Mouse (Mus musculus) left cerebral cortex, postnatal 10 days (tissue): Measurements from ENCODE around the gene Abraxas2. TPM values are rescaled to one million over a fixed set of nuclear protein-coding genes. Genes with fewer than 3 reads are reported as not detected.

ENCODE experiments used
- DNase-seq, 2 experiments: peaks; one replicate each; pipeline ENCODE4 v3.0.0; 2021 to 2022; ENCODE audit warnings: low spot score in 2 of 2, mixed read lengths in 1 of 2; ENCODE audit errors: extremely low spot score in 1 of 2
- intact Hi-C: fragments of 180-260 bp; cut with DNase I; formaldehyde crosslinking; loops from one replicate; pipeline ENCODE4 v1.15.1; 2025
- total RNA-seq, 2 experiments: library from RNA; stranded (reverse); gene quantifications; 2 replicates each; pipeline ENCODE4 v1.2.3; 2021

Abraxas2 gene
- total RNA-seq, 2 experiments from 2014 or later, result 23.8 to 27.6 TPM

DNA sequence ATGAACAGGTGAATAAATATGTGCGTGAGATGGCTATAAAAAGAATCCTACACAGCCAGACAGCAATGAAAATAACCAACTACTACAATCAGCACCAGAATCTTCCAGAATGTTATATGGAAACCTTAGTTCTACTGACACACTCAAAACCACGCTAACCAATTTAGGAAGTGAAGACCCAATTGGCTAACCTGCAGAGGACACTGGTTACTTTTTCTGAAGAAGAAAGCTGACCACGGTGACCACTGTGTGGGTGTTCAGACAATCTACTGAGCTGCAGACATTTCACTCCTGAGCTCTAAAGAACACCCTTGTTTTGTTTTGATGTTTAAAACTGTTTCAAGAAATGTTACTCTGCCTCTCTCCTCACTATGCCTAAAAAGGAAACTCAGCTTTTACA, 15.9 kb upstream of the Abraxas2 start:
- intact Hi-C loops, result no loop called here
- no peak for DNase-seq

DNA sequence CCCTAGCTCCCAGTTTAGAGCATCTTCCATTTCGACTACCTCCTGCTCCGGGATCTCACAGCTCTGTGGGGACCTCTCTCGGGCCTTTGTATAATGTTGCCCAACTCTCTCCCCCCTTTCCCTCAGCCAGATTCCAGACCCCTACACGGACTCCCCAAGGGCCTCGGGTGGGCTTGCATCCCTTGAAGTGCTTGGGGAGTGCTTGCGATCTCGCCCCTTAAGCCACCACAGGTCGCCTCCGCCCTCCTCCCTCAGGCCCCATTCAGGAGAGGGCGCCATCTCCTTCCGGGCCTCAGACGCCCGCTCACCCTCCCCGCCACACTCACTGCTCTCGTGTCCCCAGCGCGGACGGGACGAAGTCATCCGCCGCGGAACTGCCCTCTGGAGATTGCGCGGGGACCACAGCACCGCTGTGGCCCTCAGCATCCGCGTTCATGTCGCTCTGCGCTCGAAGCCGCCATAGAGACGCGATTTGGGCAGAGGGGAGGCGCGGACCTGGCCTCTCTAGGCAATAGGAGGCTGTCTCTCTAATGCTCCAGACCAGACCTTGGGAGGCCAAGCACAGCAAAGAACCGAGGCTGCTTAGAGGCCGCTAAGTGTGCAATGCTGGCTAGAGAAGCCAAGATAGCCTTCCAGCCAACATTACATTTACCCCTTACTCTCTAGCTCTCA, 6.7 kb upstream of the Abraxas2 start, which contains the start of gene Eef1akmt2:
Eef1akmt2 (minus strand) TSS at position 501 of the 672 bp plus-strand sequence.
- intact Hi-C loops, result loop anchor here (5.0 kb wide), 1 partner anchor 195 kb away; no protein-coding TSS in a partner anchor
- peak; percentile 81 to 88 for DNase-seq

DNA sequence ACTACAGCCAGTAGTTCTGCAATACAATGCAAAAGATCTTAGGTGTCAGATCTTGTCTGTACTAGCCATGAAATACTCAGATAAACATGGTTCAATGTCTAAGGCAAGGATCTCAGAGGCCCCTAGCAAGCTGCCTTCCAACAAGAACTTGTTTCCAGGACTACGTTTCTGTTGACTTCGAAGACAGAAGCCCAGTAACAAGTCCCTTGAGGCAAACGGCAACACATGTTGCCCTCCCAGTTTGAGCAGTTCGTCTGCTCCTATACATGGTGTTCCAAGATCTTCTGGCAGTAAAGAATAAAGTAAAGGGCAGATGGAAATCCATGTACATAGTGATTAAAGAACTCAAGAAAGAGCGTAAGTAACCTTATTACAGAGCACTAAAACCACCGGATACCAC, 5.7 kb upstream of the Abraxas2 start:
- intact Hi-C loops, result loop anchor here (5.0 kb wide), 1 partner anchor 196 kb away; no protein-coding TSS in a partner anchor
- no peak for DNase-seq

DNA sequence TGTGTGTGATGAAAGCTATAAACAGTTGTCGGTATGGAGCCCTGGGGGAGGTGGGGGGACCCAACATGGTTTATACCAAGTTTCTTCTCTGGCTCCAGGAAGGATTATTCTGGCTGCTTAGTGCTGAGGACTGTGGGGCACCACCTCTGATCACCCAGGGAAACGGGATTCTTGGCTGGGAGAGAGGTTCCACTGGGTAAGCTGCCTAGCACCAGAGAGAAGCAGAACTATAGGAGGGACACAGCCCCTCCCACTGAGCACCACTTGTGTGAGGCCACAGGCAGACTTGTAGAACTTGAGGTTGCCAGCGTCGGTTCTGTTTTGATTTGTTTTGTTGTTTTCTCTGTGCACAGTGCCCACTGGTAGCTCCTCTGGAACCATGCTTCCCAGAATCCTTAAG, 5.1 kb upstream of the Abraxas2 start:
- peak; percentile 27 to 39 for DNase-seq
- intact Hi-C loops, result loop anchor here (5.0 kb wide), 1 partner anchor 197 kb away; no protein-coding TSS in a partner anchor

DNA sequence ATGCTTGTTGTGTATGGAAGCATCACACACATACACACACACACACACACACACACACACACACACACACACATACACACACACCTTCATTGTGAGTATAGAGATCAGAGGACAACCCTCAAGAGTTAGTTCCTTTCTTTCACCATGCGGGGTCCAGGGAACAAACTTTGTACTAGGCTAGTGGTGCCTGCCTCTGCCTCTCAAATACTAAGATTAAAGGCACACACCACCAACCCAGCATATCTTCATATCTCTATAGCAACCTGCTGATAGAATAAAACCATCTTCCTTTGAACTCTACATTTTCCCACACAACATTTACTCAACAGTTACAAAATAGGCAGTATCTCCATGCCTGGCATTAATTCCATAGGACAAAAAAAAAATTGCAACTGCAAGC, 2.9 kb upstream of the Abraxas2 start:
- DNase-seq, result no peak
- intact Hi-C loops, result no loop called here

DNA sequence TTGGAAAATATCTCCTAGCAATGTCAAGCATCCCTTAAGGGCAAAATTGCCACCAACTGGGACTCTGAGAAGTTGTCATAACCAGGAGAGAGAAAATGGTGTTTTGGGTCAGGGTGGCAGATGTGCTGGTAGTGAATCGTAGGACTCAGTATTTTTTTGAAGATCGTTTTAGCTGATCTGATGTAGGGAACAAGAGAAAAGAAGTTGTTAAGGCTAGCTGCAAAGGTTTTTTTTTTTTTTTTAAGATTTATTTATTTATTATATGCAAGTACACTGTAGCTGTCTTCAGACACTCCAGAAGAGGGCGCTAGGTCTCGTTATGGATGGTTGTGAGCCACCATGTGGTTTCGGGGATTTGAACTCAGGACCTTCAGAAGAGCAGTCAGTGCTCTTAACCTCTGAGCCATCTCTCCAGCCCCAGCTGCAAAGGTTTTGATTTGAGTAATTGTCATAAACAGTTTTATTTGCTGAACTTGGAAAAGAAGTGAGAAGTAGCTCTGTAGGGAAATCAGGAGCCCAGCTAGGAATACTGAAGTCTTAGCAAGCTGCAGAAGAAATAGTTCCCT, 899 bp upstream of the Abraxas2 start:
- intact Hi-C loops, result no loop called here
- DNase-seq, result no peak

DNA sequence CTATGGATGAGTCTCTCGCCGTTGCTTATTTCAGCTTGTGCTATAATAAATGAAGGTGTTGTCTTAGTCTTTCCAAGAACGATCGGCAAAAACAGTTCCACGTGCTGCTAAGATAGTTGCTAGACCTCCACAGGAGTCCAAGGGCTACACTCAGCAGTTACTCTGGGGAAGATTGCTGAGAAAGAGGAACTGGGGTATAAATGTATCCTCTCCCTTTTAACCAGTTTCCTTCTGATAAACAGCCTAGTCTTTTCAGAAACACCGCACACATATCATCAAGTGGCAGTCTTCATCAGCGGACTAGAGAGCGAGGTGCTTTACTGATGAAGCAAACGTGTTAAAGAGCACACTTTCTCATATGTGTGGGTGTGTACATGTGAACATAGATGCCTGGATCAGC, 7.3 kb downstream of the Abraxas2 start:
- no peak for DNase-seq
- intact Hi-C loops, result no loop called here

DNA sequence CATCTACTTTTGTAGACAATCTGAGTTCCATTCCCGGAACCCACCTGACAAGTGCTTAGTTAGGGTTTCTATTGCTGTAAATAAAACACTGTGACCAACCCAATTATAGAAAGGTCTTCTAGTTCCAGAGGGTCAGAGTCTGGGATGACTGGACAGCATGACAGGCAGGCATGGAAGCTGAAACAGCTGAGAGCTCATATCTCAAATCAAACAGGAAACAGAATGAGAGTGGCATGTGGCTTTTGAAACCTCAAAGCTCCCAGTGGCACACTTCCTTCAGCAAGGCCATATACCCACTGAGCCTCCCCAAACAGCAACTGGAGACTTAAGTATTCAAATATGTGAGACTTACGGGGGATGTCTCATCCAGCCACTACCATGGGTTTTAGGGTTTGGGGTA, 14.0 kb downstream of the Abraxas2 start:
- DNase-seq, result no peak
- intact Hi-C loops, result no loop called here

DNA sequence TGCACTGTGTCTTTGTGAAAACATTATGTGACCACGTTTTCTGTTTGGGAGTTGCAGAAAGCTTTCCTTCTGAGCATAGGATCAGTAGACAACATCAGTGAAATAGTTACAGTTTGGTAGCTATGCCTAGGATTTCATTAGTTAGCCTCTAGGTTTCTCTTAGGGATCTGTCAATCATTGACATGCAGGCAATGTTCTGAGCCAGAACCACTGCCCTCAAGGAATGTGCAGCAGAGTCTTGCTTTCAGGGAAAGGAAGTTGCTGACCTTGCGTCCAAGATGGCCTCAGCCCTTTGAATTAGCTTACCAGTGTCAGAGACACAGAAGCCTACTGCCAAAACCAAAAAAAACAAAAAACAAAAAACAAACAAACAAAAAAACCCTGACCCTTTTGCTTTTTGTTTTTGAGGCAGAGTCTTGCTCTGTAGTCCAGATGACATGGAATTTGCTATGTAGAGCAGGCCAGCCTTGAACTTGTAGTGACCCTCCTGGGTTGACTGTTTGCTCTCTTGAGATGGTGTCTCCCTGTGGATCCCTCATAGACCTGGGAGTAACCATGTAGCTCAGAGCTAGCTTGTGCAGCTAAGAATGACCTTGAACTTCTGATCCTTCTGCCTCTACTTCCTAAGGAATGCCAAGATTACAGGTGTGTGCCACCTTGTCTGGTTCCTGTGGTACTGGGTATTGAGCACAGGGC, 16.5 kb downstream of the Abraxas2 start:
- intact Hi-C loops, result no loop called here
- DNase-seq, result no peak

DNA sequence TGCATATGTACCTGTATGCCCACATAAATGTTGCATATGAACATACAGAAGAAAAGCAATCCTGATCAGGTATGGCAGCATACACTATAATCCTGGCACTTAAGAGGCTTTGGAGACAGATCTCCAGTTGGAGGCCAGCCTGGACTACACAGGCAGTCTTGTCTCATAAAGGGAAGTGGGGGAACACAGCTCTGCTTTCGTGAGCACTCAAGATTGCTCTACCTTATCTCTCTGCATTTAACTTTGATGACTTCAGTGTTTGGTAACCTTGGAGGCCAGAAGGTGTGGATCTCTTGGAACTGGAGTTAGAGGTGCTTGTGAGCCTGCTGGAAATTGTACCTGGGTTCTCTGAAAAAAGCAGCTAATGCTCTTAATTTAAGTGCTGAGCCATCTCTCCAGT, 21.3 kb downstream of the Abraxas2 start:
- DNase-seq, result no peak
- intact Hi-C loops, result loop anchor here (5.0 kb wide), 1 partner anchor 122 kb away; no protein-coding TSS in a partner anchor

DNA sequence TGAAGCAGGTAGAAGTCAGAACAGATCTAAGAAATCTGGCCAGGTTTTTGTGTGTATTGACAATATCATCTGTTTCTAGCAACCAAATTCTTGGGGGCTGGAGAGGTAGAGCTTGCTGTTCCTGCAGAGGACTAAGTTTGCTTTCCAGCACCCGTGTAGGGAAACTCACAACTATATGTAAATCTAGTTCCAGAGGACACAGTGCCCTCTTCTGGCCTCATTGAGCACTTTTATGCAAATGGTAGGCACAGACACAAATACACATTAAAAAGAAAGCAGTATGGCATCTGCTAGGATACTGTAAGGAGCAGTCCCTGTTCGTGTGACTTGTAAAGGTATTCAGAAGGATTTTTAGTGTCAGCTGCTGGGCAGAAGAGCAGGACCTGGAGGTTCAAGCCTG, 23.3 kb downstream of the Abraxas2 start:
- intact Hi-C loops, result loop anchor here (5.0 kb wide), 1 partner anchor 120 kb away; no protein-coding TSS in a partner anchor
- no peak for DNase-seq

DNA sequence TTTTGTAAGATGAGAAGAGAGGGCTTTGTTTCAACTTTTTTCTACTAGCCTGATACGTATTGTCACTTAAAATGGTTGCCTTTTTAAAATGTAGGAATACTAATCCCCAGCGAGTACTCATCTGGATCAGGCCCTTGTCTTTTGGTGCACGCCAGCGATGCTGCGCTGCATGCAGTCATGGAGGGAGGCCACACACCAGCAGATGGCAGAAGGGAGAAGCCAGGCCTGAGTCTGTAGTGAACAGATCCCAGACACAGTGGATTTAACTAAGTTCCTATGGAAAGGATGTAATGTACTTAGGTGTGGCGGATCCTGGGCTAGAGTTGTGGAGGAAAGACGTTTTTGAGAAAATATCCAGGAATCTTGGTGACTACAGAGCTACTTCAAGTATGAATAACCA, 25.0 kb downstream of the Abraxas2 start:
- intact Hi-C loops, result loop anchor here (5.0 kb wide), 1 partner anchor 118 kb away; no protein-coding TSS in a partner anchor
- DNase-seq, result peak in 1 of 2 experiments; percentile 13

DNA sequence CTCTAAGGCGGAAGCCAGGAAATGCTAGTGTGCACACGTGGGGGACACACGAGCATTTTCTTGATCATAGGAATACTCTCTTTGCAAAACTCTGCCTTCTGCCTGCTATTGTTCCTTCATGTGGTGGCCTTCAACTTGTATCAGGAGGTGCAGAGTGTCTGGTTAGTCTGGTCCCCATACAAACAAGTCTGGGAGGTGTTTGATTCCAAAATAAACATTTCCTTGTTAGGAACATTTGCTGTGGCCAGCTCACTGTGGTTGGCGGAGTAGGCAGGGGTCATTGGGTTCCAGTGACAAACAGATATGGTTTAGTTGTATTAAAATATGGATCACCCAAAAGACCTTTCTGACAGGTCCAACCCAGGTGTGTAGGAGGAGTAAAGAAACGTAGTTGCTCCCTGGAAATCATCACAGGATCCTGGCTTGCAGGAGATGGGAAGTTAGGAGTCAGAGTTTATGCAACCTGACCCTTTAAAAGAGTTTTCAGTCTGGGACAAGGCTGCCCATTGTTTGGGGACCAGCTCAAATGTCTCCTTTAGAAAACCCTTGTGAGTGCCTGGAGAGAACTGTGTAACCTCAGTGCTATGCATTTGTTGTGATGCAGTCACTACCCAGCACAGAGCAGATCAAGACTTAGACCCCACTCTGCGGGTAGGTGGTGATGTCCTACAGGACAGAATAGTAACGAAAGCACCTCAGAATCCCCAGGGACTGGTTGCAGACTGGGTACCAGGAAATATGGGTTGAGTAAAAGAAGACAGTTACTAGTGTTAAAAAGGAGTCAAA, 28.2 kb downstream of the Abraxas2 start:
- DNase-seq, result no peak
- intact Hi-C loops, result no loop called here

DNA sequence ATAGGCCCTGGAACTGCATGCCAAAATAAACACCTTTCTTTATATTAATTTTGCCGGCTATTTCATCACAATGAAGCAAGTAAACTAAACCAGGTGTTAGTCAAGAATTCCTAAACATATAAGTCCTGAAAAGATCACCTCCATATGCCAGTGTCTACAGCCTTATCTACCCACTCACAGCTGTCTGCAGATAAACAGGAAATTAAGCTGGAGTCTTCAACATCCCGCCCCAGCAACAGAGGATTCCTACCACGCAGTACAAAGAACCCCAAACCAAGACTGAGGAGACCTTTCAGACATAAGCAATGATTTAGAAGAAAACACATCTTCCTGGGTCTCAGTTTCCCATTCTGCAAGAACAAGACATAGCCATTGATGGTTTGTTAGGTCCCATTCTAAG, 29.0 kb downstream of the Abraxas2 start:
- intact Hi-C loops, result no loop called here
- DNase-seq, result no peak

DNA sequence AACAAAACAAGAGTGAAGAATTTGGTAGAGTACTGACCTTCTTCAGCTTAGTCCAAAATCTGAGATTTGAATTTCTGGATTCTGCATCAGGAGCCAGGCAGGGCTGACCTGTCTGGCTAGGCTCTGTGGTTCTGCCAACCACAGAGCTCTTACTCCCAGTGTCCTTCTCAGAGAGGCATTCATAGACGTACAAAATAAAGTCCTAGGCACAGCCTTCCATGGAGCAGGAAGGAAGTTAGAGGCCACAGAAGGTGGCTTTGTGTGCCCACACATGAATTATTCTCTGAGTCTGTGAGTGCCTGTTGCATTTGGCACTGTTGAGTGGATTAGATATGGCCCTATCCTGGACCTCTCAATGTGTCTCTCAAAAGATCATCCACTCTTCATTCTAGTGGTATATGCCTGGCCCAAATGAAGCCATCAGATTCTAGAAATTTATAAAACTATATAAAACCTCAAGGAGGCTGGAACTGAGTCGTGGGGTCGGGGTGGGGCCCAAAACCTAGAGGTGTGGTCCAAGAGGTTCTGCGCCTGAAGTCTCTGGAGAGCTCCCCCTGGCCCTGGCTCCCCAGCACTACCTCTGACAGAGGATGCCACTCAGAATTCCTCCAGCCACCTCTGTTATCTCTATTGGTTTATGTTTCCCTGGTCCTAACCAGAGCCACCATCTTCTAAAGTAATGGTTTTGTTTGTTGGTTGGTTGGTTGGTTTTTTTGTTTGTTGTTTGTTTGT, 29.7 kb downstream of the Abraxas2 start:
- DNase-seq, result no peak
- intact Hi-C loops, result no loop called here

DNA sequence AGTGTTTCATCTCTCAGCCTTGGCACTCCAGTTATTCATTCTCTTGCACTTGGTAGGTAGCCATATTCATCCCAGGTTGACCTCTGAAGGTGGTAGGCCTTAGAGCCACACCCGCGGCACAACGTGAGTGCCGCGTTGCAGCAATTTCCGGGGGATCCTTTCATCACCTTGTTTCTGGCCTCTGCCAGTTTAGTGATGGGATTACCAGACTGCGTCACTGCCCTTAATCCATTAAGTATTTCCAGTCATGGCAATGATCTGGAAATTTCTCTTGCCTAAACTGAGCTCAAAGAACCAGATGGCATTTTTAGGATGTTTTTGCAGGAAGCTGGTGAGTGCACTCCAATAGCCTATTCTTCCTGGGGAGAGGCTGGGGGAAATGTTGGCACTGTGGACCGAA, 30.7 kb downstream of the Abraxas2 start:
- DNase-seq, result no peak
- intact Hi-C loops, result no loop called here

DNA sequence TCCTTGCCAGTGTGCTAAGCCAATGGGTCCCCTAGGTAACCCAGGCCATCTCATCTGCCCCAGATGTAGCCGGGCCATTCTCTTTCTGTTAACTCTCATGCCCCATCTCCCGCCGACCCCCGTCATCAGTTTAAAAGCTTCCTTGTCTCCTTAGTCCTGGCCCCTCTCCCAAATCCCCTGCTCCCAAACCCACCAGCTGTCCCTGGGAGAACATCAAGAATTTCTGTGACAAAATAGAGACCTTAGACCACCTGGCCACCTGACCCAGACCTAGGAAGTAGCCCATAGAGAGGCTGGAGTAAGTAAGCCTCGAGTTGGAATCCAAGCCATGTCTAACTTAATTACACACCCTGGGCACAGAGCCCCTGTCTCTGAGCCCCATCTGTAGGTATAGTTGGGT, 31.2 kb downstream of the Abraxas2 start:
- intact Hi-C loops, result no loop called here

DNA sequence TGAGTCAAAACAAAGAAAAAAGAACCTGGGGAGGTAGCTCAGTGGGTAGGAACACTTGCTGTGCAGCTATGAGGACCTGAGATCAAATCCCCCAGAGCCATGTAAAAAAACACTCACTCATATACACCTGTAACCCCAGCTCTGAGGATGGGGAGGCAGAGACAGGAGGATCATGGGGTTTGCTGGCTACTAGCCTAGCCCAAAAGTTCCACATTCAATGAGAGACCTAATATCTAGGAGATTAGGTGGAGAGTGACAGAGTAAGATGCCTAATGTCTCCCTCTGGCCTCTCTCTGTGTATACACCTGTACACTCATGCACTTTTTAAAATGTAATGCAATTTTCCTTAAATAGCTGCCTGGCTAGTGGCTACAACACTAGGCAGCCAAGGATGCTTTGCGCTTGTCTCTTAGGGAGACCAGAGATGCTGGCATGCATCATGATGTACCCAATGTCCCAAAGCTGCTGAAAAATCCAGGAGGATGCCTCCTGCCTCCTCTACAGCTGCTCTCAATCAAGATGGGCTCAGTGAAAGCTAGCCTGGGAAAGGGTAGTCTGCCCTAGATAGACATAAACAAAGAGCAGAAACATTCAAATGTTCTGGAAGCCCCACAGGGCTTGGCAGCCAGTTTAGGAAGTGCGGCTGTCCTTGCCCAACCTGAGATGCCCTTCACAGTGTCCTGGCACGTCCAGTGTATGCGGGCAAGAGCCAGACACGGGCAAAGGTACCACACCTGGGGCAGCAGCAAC, 32.7 kb downstream of the Abraxas2 start:
- intact Hi-C loops, result no loop called here
- DNase-seq, result no peak

More for the DNA sequence above, 31.2 kb downstream of the Abraxas2 start:
- DNase-seq, result no peak
